Mouse (Mus musculus): ENCODE results near the gene Olfr566. TPM values are rescaled to one million over a fixed set of nuclear protein-coding genes. Genes with fewer than 3 reads are reported as not detected.

Olfr566 gene
- total RNA-seq (2022): not detected

- DNase-seq (ENCODE audit: low spot score in 2 of 2): no peak
Observed at GRCm38 (mm10) chr7:102858665-102859064, at the start of gene Olfr566. Olfr566 (minus strand) TSS chr7:102858765.

GRCm38 (mm10) chr7:102890782-102891181, 32.2 kb upstream of the Olfr566 start, which contains the start of gene Olfr569:
Olfr569 (minus strand) TSS chr7:102890882.
- no peak for DNase-seq (ENCODE audit: low spot score in 2 of 2)

DNA sequence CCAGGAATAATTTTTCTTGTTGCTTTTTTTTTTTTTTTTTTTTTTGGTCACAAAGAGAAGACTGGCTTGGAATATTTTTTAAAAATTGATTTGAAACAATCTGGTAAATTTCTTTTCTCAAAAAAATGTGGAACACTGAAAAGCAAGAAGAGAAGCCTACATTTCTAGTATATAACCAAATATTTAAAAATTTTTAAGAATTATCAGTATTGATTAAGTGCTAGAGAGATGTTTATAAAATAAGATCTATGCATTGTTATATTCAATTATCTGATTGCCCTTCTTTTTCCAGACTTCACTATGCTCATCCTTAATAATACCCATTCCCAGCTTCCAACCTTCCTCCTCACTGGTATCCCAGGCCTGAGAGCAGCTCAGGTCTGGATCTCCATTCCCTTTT, 18.3 kb upstream of the Olfr566 start, which contains the start of gene Olfr568:
Olfr568 (plus strand) TSS at position 301 of the 400 bp plus-strand sequence.
- no peak for DNase-seq (ENCODE audit: low spot score in 2 of 2)

DNA sequence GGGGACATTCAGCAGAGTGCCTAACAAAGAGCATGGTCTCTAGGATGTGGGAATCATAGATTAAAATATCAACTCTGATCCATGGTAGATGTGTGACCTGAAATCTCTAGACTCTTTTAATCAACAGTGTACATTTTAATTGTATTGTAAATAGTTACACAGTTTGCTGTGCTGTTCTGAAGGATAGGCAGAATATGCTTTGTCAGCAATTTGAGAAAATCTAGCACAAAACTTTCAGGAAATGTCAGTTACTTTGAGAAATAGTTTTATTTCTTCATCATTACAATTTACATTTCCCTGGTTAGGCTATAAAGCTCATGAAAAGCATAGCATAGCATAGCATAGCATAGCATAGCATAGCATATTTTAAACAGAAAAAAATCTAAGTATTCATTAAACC, 2.8 kb downstream of the Olfr566 start:
- no peak for DNase-seq (ENCODE audit: low spot score in 2 of 2)

Other genes with a start within 250 kb of the Olfr566 start
- gene Olfr553, start 240.5 kb downstream of the Olfr566 start, total RNA-seq (2022): not detected
- not detected for gene Olfr554, start 220.3 kb downstream of the Olfr566 start, total RNA-seq (2022)
- not detected for gene Olfr555, start 199.9 kb downstream of the Olfr566 start, total RNA-seq (2022)
- gene Olfr556, start 193.9 kb downstream of the Olfr566 start, total RNA-seq (2022): not detected
- gene Trim68, start 171.4 kb downstream of the Olfr566 start, total RNA-seq (2022): 1 to 10 TPM; 5.2 to 6.4 (median 5.6) TPM
- not detected for gene Olfr557, start 162.9 kb downstream of the Olfr566 start, total RNA-seq (2022)
- under 1 TPM in 3 of 4 experiments, not detected in 1; 0.11 to 0.34 (median 0.33) TPM for gene Olfr558, start 156.6 kb downstream of the Olfr566 start, total RNA-seq (2022)
- not detected for gene Olfr33, start 139.7 kb downstream of the Olfr566 start, total RNA-seq (2022)
- gene Olfr559, start 131.3 kb downstream of the Olfr566 start, total RNA-seq (2022): not detected
- under 1 TPM in 3 of 4 experiments, not detected in 1; 0.19 to 0.33 (median 0.30) TPM for gene Olfr560, start 99.4 kb downstream of the Olfr566 start, total RNA-seq (2022)
- under 1 TPM; 0.39 to 0.51 (median 0.48) TPM for gene Olfr78, start 99.3 kb downstream of the Olfr566 start, total RNA-seq (2022)
- not detected for gene Olfr561, start 87.5 kb downstream of the Olfr566 start, total RNA-seq (2022)
- gene Olfr564, start 55.3 kb downstream of the Olfr566 start, total RNA-seq (2022): not detected
- gene Olfr568, start 18.4 kb upstream of the Olfr566 start, total RNA-seq (2022): not detected
- gene Olfr569, start 32.1 kb upstream of the Olfr566 start, total RNA-seq (2022): not detected
- gene Olfr570, start 35.8 kb upstream of the Olfr566 start, total RNA-seq (2022): not detected
- gene Olfr571, start 58.8 kb upstream of the Olfr566 start, total RNA-seq (2022): not detected
- gene Olfr572, start 65.6 kb upstream of the Olfr566 start, total RNA-seq (2022): not detected
- gene Olfr573-ps1, start 83.8 kb upstream of the Olfr566 start, total RNA-seq (2022): not detected
- gene Olfr574, start 89.7 kb upstream of the Olfr566 start, total RNA-seq (2022): not detected
- not detected for gene Olfr575, start 100.0 kb upstream of the Olfr566 start, total RNA-seq (2022)
- not detected for gene Olfr576, start 103.9 kb upstream of the Olfr566 start, total RNA-seq (2022)
- not detected for gene Olfr577, start 117.2 kb upstream of the Olfr566 start, total RNA-seq (2022)
- gene Olfr578, start 130.6 kb upstream of the Olfr566 start, total RNA-seq (2022): not detected
- not detected for gene Olfr582, start 179.3 kb upstream of the Olfr566 start, total RNA-seq (2022)
- not detected for gene Olfr583, start 192.5 kb upstream of the Olfr566 start, total RNA-seq (2022)
- gene Olfr584, start 223.1 kb upstream of the Olfr566 start, total RNA-seq (2022): not detected
- gene Olfr585, start 239.0 kb upstream of the Olfr566 start, total RNA-seq (2022): not detected

All from left cerebral cortex, adult 8-10 months (tissue).